Mouse (Mus musculus): ENCODE data around the gene Fadd. TPM values are rescaled to one million over a fixed set of nuclear protein-coding genes. Genes with fewer than 3 reads are reported as not detected.

Fadd gene
- 5.7 TPM for polyA plus RNA-seq (2017; shearing (Covaris generic))

DNA sequence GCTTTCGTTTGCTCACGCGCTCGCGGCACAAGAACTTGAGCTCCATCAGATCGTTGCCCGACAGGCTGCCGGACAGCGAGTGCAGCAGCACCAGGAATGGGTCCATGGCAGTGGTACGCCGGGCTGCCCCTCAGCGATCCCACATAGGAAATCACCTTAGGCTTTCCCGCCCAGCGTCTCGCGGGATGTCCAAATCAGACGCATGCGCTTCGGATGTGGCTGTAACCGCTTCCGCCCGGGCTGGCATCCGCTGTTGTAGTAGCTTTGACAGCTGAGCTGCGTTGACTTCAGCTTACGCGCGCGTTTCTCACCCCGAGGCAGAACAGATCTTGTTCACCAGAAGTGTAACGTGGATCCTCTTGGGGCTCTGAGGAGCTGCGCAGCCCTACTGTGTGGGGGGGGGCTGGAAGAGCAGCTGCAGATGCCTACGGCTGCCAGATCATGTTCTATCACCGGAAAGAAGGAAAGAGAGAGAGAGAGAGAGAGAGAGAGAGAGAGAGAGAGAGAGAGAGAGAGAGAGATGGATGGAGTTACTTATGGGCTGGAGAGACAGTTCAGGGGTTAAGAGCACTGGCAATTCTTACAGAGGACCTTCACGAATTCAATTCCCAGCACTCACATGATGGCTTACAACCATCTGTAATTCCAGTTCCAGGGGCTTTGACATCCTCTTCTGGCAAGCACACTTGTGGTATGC lies at the start of gene Fadd:
Fadd (minus strand) TSS at position 180 of the 697 bp plus-strand sequence.

GRCm38 (mm10) chr7:144553237-144554122 lies 28.8 kb downstream of the Fadd start, which contains the start of gene Ppfia1:
Gene Ppfia1, minus strand, starts transcription at chr7:144553729.

Other genes starting within 250 kb of the Fadd start
- gene Cttn, start 111.5 kb downstream of the Fadd start, polyA plus RNA-seq (2017; shearing (Covaris generic)): 4.2 TPM
- 63.2 TPM for gene Ppfia1, start 28.7 kb downstream of the Fadd start, polyA plus RNA-seq (2017; shearing (Covaris generic))
- not detected for gene Ano1, start 169.5 kb upstream of the Fadd start, polyA plus RNA-seq (2017; shearing (Covaris generic))

All from CD4-positive, CD25-positive, alpha-beta regulatory T cell (primary cell).